Mouse (Mus musculus) frontal cortex, postnatal 10 days (tissue): ENCODE measurements around the gene Traip.
A peak's percentile ranks its signal among the peaks of the same experiment; 100 is the strongest.

Experiments
- DNase-seq, 2 experiments: peaks; one replicate each; pipeline ENCODE4 v3.0.0; 2022; ENCODE audit warnings: low spot score in 2 of 2, mixed read lengths in 1 of 2

The Traip gene

DNA sequence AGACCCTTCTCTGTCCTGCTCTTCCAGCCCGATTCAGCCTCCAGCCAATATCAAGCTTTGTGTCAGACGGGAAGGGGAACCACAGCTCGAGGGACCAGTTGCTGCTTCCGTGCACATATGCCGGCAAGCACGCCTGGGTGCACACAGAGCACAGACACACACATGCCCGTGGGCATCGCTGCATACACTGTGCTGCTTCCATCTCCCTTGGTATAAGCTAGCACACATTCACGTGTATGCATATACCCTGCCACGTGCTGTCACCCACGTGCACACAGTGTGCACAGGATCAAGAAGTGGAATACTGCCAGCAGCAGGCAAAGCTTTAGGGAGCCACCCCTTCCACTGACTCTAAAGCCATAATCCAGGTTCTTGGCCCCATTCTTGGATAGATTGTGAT lies 15.8 kb upstream of the Traip start:
- peak in 1 of 2 experiments; percentile 65 for DNase-seq

GRCm38 (mm10) chr9:107935374-107935773 lies 14.6 kb upstream of the Traip start, which contains the start of gene Camkv:
Gene Camkv (plus strand): TSS chr9:107935674.
- no peak for DNase-seq

- DNase-seq: peak in 1 of 2 experiments; percentile 55
Observed at GRCm38 (mm10) chr9:107935790-107936214, 14.1 kb upstream of the Traip start.

DNA sequence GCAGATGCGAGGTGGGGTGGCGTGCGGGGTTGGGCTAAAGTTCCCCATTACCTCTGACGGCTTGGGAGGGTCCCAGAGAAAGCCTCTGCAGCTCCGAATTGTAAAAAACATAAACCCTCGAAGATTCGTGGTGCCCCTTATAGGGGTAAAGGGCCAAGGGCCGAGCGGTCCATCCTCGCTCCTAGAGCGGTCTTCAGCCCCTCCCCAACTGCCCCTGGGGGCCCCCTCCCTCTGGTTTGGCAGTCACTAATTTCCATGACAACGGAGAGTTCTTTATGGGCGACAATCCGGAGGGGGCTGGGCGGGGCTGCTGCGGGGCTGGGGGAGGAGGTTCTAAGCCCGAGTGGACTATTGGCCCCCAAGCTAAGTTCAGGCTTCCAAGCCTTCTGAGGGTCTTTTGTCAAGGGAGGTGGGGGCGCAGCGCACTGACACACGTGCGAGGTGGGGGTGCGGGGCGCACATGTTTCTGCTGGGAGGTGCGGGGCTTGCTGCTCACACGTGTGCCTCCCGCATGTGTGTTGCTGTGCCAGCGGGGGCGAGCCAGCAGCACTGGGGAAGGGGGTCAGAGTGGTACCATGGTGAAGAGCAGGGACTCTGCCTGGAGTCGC lies 13.6 kb upstream of the Traip start:
- DNase-seq: peak; percentile 66 to 69

GRCm38 (mm10) chr9:107936831-107937230 lies 13.1 kb upstream of the Traip start:
- DNase-seq: no peak

- DNase-seq: no peak
Observed at GRCm38 (mm10) chr9:107947241-107948194, 2.4 kb upstream of the Traip start.

GRCm38 (mm10) chr9:107949184-107949921 lies 583 bp upstream of the Traip start:
- no peak for DNase-seq

DNA sequence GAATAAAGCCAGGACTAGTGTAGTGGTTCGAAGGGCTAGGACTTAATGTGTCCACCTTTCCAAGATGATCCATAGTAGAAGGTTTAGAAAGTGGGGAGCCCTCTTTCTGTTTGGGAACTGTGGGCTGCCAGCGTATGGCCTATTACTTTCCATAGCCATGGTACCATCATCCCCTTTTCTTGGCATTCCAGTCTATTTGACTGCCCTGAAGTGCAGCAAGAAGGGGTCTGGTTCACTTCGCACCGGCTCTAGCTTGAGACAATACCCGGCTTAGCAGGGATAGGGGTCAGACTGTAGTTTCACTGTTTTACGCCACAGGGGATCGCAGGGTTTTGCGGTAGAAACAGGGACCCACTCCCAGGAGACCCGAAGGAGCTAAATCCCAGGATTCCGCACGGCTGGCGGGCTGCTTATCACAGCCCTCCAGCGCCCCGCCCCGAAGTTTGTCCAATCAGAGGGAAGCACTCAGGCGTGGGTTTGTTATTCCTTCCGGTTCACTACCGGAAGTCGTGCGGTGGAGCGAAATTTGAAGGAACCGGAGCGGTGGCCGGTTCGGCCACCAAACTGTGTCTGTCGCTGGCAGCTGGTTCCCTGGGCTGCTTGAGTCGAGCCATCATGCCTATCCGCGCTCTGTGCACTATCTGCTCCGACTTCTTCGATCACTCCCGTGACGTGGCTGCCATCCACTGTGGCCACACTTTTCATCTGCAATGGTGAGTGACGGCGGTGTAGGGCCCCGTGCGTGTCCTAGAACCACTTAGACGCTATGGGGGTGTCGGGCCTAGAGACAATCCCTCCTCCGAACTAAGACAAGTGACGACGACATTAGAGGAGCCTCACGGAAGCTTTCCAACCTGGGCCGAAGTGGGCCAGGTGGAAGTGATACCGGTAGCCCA lies 772 bp downstream of the Traip start:
- peak; percentile 84 to 91 for DNase-seq

- no peak for DNase-seq
Observed at GRCm38 (mm10) chr9:107955613-107956289, 5.8 kb downstream of the Traip start.

DNA sequence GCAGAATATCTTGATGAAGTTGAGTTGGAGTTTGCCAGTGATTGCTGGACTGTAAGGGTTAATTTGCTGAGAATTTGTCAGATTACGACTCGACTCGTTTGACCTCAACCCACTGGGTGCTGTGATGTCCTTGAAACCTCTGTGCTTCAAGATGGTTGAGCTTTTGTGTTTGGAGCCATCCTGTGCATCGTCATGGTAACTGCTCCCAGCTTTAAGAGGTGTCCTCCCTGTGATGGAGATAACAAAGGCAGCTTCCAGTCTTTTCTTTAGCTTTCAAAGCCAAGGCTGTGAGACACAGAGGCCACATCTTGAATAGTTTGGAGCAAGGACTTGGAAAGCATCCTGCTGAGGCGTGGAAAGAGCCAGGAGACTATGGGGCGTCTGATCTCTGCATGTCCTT lies 7.2 kb downstream of the Traip start:
- DNase-seq: no peak

- no peak for DNase-seq
Observed at GRCm38 (mm10) chr9:107959896-107960295, 10.0 kb downstream of the Traip start.

- no peak for DNase-seq
Observed at GRCm38 (mm10) chr9:107960928-107961327, 11.0 kb downstream of the Traip start.

- peak; percentile 72 to 77 for DNase-seq
Observed at GRCm38 (mm10) chr9:107961351-107961762, 11.4 kb downstream of the Traip start.

GRCm38 (mm10) chr9:107961881-107962280 lies 11.9 kb downstream of the Traip start:
- peak; percentile 65 to 72 for DNase-seq

DNA sequence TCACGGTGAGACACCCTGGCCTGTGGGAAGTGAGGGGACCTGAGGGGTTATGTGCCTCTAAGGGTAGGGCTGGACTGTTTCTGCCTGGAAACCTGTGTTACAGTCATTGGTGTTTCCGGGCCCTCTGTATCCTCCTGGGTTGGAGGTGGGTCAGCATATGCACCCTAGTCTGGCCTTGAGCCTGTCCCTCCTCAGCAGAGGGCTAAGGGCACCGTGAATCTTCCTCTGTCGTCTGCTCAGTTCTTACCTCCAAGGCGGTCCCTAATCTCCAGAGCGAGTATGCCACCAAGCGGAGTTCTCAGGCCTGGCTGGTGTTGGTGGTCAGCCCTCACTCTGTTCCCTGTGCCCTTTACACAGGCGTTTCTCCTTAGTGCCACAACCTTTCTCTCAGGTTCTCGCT lies 13.0 kb downstream of the Traip start:
- DNase-seq: no peak

DNA sequence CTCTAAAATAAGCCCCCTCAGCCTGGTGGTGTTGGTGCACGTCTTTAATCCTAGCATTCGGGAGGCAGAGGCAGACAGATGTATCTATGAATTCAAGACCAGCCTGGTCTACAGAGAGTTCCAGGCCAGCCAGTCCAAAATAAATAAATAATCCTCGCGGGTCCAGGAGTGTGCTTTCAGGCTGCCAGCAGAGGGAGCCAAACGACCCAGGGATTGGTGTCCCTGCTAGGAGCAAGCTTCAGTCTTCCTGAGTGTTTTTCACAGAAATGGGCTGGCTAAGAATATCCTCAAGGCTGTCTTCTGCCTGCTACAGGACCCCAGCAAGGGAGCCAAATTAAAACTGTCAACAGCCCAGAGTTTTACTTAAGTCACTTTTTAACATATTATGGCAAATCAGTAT lies 13.8 kb downstream of the Traip start:
- peak; percentile 44 to 72 for DNase-seq

- DNase-seq: no peak
Observed at GRCm38 (mm10) chr9:107964681-107965080, 14.7 kb downstream of the Traip start.

DNA sequence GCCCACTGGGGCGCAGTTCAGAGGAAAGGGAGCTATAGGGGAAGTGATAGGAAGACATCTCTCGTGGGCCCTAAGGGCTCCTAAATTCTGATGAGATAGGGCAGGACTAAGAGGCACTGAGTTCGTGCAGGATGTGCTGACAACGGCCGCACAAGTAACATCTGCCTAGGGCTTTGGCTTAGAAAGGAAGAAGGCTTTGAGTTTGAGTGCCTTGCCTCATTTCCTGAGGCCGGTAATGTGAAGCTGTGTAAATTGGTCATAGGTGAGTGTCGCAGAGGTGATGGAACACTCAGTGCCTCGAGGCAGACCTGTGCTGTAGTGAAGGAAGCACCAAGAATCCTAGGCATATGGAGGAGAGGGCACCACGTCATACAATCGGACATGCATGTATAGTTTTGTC lies 16.7 kb downstream of the Traip start:
- DNase-seq: no peak

DNA sequence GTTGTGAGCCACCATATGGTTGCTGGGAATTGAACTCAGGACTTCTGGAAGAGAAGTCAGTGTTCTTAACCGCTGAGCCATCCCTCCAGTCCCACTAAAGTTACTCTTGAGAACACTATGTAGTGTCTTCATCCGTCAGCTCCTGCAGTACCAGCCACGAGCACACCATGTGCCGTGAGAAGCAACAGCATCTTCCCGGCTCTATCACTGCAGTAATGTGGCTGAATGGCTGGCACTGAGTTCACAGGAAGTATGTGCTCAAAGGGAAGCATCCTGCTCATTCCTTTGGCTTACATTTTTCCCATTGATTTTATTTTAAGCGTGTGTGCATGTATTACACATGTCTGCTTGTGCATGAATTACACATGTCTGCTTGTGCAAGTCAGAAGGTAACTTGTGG lies 17.5 kb downstream of the Traip start:
- DNase-seq: no peak

DNA sequence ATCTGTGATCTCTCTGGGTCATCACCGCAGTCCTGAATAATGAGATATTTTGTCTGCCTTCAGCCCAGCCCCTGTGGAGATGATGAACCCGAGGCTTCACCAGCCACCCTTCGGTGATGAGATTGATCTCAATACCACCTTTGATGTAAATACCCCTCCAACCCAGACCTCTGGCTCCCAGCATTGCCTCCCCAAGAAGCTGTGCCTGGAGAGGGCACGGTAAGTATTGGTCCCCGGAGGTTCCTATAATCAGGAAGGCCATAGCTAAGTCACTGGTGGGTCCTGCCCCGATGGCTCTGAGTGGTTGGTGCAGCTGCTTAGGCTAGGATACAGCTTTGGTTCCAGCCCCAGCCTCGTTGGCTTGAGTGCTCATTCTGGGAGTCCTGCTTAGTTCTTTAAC lies 18.6 kb downstream of the Traip start:
- no peak for DNase-seq

- DNase-seq: no peak
Observed at GRCm38 (mm10) chr9:107970311-107970710, 20.4 kb downstream of the Traip start.
